Mouse (Mus musculus): ENCODE data around the gene Cntnap4. TPM values are rescaled to one million over a fixed set of nuclear protein-coding genes. Genes with fewer than 3 reads are reported as not detected.

Cntnap4 gene
- polyA plus RNA-seq, 2 experiments: 3.9 TPM

GRCm38 (mm10) chr8:112601150-112601549 lies 31.3 kb downstream of the Cntnap4 start:
- no peak for ATAC-seq (ENCODE audit: low FRiP score, low read depth)
- Histone ChIP-seq H3K27me3 (ENCODE audit: control insufficient read depth, insufficient read depth, low read length) (no peaks in the 10 kb centered on the region), H3K4me2 (replicated peaks; ENCODE audit: low read depth, low read length, severe bottlenecking) (no peak overlapping the region), H3K9me3 (ENCODE audit: control insufficient read depth, low read length) (no peaks in the 10 kb centered on the region), H3K4me1 (ENCODE audit: control insufficient read depth, insufficient read depth, low read length) (no peaks in the 10 kb centered on the region), H3K27ac (replicated peaks; ENCODE audit: low read depth, low read length) (no peak overlapping the region), H3K9ac (ENCODE audit: low read depth, low read length, severe bottlenecking) (no peak overlapping the region), H3K4me3 (replicated peaks; ENCODE audit: low read length) (no peak overlapping the region), H3K36me3 (ENCODE audit: control insufficient read depth, insufficient read depth, low read length) (no peaks in the 10 kb centered on the region)
- WGBS: 85% methylated on average over 1 of the region's 1 CpGs
- TF ChIP-seq POLR2A (IDR thresholded peaks at IDR 0.05; ENCODE audit: borderline replicate concordance, extremely low read depth, insufficient read depth, insufficient read length): no peak
- DNase-seq (ENCODE audit: low spot score): no peak

- no peak overlapping the region for H3K4me3 ChIP-seq (replicated peaks; ENCODE audit: low read length)
- no peak overlapping the region for H3K27ac ChIP-seq (replicated peaks; ENCODE audit: low read depth, low read length)
- H3K36me3 ChIP-seq (ENCODE audit: control insufficient read depth, insufficient read depth, low read length): no peaks in the 10 kb centered on the region
- 78% methylated on average over 6 of the region's 6 CpGs for WGBS
- no peak overlapping the region for H3K4me2 ChIP-seq (replicated peaks; ENCODE audit: low read depth, low read length, severe bottlenecking)
- DNase-seq (ENCODE audit: low spot score) (no peak), ATAC-seq (ENCODE audit: low FRiP score, low read depth) (no peak)
- no peaks in the 10 kb centered on the region for H3K27me3 ChIP-seq (ENCODE audit: control insufficient read depth, insufficient read depth, low read length)
- H3K4me1 ChIP-seq (ENCODE audit: control insufficient read depth, insufficient read depth, low read length): no peaks in the 10 kb centered on the region
- no peak for TF ChIP-seq POLR2A (IDR thresholded peaks at IDR 0.05; ENCODE audit: borderline replicate concordance, extremely low read depth, insufficient read depth, insufficient read length)
- no peaks in the 10 kb centered on the region for H3K9me3 ChIP-seq (ENCODE audit: control insufficient read depth, low read length)
- no peak overlapping the region for H3K9ac ChIP-seq (ENCODE audit: low read depth, low read length, severe bottlenecking)
These were observed 40.3 kb downstream of the Cntnap4 start for GRCm38 (mm10) chr8:112610121-112610520.

GRCm38 (mm10) chr8:112628791-112629190 lies 58.9 kb downstream of the Cntnap4 start:
- H3K36me3 ChIP-seq (ENCODE audit: control insufficient read depth, insufficient read depth, low read length): no peaks in the 10 kb centered on the region
- DNase-seq (ENCODE audit: low spot score): no peak
- no peak for TF ChIP-seq POLR2A (IDR thresholded peaks at IDR 0.05; ENCODE audit: borderline replicate concordance, extremely low read depth, insufficient read depth, insufficient read length)
- ATAC-seq (ENCODE audit: low FRiP score, low read depth): no peak
- WGBS: 83% methylated on average over 7 of the region's 7 CpGs
- H3K27ac ChIP-seq (replicated peaks; ENCODE audit: low read depth, low read length): no peak overlapping the region
- no peaks in the 10 kb centered on the region for H3K27me3 ChIP-seq (ENCODE audit: control insufficient read depth, insufficient read depth, low read length)
- no peaks in the 10 kb centered on the region for H3K4me1 ChIP-seq (ENCODE audit: control insufficient read depth, insufficient read depth, low read length)
- H3K9me3 ChIP-seq (ENCODE audit: control insufficient read depth, low read length): no peaks in the 10 kb centered on the region
- H3K4me2 ChIP-seq (replicated peaks; ENCODE audit: low read depth, low read length, severe bottlenecking): no peak overlapping the region
- no peak overlapping the region for H3K9ac ChIP-seq (ENCODE audit: low read depth, low read length, severe bottlenecking)
- H3K4me3 ChIP-seq (replicated peaks; ENCODE audit: low read length): no peak overlapping the region

GRCm38 (mm10) chr8:112652657-112653056 lies 82.8 kb downstream of the Cntnap4 start:
- Histone ChIP-seq H3K4me3 (replicated peaks; ENCODE audit: low read length) (no peak overlapping the region), H3K4me2 (replicated peaks; ENCODE audit: low read depth, low read length, severe bottlenecking) (no peak overlapping the region), H3K27ac (replicated peaks; ENCODE audit: low read depth, low read length) (no peak overlapping the region), H3K9me3 (ENCODE audit: control insufficient read depth, low read length) (no peaks in the 10 kb centered on the region), H3K4me1 (ENCODE audit: control insufficient read depth, insufficient read depth, low read length) (no peaks in the 10 kb centered on the region), H3K9ac (ENCODE audit: low read depth, low read length, severe bottlenecking) (no peak overlapping the region), H3K27me3 (ENCODE audit: control insufficient read depth, insufficient read depth, low read length) (no peaks in the 10 kb centered on the region), H3K36me3 (ENCODE audit: control insufficient read depth, insufficient read depth, low read length) (no peaks in the 10 kb centered on the region)
- 90% methylated on average over 4 of the region's 4 CpGs for WGBS
- TF ChIP-seq POLR2A (IDR thresholded peaks at IDR 0.05; ENCODE audit: borderline replicate concordance, extremely low read depth, insufficient read depth, insufficient read length): no peak
- ATAC-seq (ENCODE audit: low FRiP score, low read depth) (no peak), DNase-seq (ENCODE audit: low spot score) (no peak)

- H3K27me3 ChIP-seq (ENCODE audit: control insufficient read depth, insufficient read depth, low read length): no peaks in the 10 kb centered on the region
- H3K36me3 ChIP-seq (ENCODE audit: control insufficient read depth, insufficient read depth, low read length): no peaks in the 10 kb centered on the region
- H3K9me3 ChIP-seq (ENCODE audit: control insufficient read depth, low read length): no peaks in the 10 kb centered on the region
- no peaks in the 10 kb centered on the region for H3K4me1 ChIP-seq (ENCODE audit: control insufficient read depth, insufficient read depth, low read length)
- 97% methylated on average over 1 of the region's 1 CpGs for WGBS
- DNase-seq (ENCODE audit: low spot score) (no peak), ATAC-seq (ENCODE audit: low FRiP score, low read depth) (no peak)
- no peak overlapping the region for H3K27ac ChIP-seq (replicated peaks; ENCODE audit: low read depth, low read length)
- H3K4me3 ChIP-seq (replicated peaks; ENCODE audit: low read length): no peak overlapping the region
- H3K4me2 ChIP-seq (replicated peaks; ENCODE audit: low read depth, low read length, severe bottlenecking): no peak overlapping the region
- H3K9ac ChIP-seq (ENCODE audit: low read depth, low read length, severe bottlenecking): no peak overlapping the region
- no peak for TF ChIP-seq POLR2A (IDR thresholded peaks at IDR 0.05; ENCODE audit: borderline replicate concordance, extremely low read depth, insufficient read depth, insufficient read length)
These were observed 83.4 kb downstream of the Cntnap4 start for GRCm38 (mm10) chr8:112653276-112653675.

- no peak for DNase-seq (ENCODE audit: low spot score)
- no peak for ATAC-seq (ENCODE audit: low FRiP score, low read depth)
- Histone ChIP-seq H3K36me3 (ENCODE audit: control insufficient read depth, insufficient read depth, low read length) (no peaks in the 10 kb centered on the region), H3K4me1 (ENCODE audit: control insufficient read depth, insufficient read depth, low read length) (no peaks in the 10 kb centered on the region), H3K4me2 (replicated peaks; ENCODE audit: low read depth, low read length, severe bottlenecking) (no peak overlapping the region), H3K9me3 (ENCODE audit: control insufficient read depth, low read length) (no peaks in the 10 kb centered on the region), H3K4me3 (replicated peaks; ENCODE audit: low read length) (no peak overlapping the region), H3K27me3 (ENCODE audit: control insufficient read depth, insufficient read depth, low read length) (no peaks in the 10 kb centered on the region), H3K9ac (ENCODE audit: low read depth, low read length, severe bottlenecking) (no peak overlapping the region), H3K27ac (replicated peaks; ENCODE audit: low read depth, low read length) (no peak overlapping the region)
- WGBS: 81% methylated on average over 3 of the region's 3 CpGs
- no peak for TF ChIP-seq POLR2A (IDR thresholded peaks at IDR 0.05; ENCODE audit: borderline replicate concordance, extremely low read depth, insufficient read depth, insufficient read length)
These were observed 84.2 kb downstream of the Cntnap4 start for GRCm38 (mm10) chr8:112653994-112654393.
